Mouse (Mus musculus): Measurements from ENCODE around the gene E130208F15Rik.

Gene E130208F15Rik

GRCm38 (mm10) chr7:30308076-30309005 is 13.2 kb upstream of the E130208F15Rik start, which contains the start of gene Alkbh6:
Alkbh6 (plus strand) TSS chr7:30308717.
- DNase-seq, result peak; percentile 98

DNA sequence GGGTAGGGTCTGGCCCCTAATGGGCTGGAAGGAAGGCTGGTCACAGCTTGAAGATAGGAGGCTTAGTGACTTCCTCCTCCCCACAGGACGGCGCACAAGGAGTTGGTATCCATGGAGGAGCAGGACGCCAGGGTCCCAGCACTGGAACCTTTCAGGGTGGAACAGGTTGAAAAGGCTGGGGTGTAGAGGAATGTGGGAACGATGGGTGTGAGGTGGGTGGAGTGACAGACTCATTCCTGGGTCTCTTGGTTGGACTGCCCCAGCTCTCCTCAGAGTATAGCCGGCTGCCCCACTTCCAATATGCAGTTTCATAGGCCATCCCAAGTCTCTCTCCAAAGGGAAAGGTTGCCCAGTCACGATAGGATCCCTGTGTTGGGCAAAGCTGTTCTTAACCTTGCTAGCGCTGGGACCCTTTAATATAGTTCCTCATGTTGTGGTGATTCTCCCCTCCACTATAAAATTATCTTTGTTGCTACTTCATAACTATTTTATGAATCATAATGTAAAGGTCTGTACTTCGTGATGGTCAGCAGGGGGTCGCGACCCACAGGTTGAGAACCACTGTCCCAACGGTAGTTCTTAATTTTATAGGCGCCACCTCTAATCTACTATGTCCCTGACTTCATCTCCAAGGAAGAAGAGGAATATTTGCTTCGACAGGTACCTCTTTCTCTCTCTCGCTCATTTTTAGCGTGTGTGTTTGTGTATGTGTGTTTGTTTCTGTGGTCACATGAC is 12.0 kb upstream of the E130208F15Rik start:
- DNase-seq, result no peak

DNA sequence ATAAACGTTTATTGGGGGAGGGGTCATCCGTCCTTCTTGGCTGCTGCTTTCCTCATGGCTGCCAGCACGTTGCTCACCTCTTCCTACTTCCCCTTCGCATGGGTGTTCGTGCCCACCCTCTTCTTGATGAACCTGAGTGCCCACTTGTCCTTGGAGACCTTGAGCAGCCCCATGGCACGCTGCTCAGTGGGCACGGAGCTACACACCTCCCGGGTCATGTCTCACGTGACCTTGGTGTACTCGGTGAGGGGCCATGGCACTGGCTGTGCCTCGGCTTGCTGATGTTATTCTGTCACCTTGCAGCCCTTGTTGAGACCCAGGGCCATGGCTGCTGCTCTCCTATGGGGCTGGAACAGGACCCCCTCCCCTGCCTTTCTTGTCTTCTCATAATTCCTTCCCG is 11.4 kb upstream of the E130208F15Rik start:
- DNase-seq, result no peak

DNA sequence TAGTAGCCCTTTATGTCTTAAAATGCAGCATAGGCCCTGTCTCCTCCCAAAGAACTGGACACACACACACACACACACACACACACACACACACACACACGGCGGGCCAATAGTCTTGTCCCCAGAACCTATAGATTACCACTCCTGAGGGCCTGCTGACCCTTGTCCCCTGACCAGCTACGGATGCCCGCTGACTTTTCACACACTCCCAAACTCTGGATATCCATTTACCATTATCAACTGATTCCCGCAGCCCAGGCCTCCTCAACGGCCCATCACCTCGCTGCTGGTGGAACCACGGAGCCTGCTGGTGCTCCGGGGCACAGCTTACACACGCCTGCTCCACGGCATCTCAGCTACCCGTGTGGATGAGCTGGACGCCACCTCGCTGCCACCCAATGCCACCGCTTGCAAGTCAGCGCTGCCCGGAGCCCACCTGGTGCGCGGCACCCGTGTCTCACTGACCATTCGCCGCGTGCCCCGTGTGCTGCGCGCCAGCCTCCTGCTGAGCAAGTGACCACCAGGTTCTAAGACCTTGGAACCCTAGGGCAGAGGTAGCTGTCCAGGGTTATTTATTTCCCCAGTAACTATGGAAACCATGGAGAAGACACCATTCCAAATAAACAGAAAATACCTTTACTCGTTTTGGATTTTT is 7.7 kb upstream of the E130208F15Rik start:
- no peak for DNase-seq

DNA sequence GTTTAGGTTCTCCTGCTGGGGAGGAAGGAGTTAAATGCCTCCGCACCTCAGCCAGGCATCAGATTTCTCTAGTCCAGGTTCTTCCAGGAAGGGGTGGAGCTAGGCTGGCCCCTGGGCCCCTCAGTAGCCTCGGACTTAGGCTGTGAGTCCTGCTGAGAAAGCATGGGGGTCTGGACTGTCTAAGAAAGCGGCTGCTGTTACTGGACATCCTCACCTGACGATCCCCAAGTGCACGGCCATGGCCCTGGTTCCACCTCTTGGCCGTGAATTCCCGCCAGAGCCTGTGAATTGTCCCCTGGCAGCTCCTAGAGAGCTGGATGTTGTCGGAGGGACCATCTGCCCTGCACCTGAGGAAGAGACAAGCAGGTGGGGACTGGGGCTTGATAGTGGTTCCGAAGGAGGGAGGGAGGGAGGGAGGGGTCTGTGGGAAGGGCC is 6.8 kb upstream of the E130208F15Rik start, which contains the start of gene Syne4:
Gene Syne4 (plus strand): TSS at position 87 of the 435 bp plus-strand sequence.
- DNase-seq, result peak; percentile 71

GRCm38 (mm10) chr7:30315559-30316529 is 5.7 kb upstream of the E130208F15Rik start:
- DNase-seq, result no peak

DNA sequence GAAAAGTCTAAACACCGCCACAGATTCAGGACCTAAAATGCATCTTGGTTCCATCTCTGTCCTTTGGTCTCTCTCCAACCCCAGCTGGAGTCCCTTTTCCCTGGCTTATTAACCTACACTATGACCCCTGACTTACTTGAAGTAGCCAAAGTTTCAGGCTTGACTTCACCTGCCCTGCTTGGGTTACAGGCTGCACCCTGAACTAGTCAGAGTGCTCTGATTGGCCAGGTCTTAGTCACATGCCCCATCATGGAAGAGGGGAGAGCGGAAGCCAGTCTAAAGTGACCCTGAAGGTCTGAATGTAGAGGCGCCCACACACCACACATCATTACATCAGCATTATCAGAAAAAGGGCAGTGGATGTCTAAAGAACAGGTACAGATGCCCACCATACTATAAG is 3.4 kb upstream of the E130208F15Rik start:
- DNase-seq, result no peak

GRCm38 (mm10) chr7:30320946-30321345 is 594 bp upstream of the E130208F15Rik start:
- DNase-seq, result no peak

DNA sequence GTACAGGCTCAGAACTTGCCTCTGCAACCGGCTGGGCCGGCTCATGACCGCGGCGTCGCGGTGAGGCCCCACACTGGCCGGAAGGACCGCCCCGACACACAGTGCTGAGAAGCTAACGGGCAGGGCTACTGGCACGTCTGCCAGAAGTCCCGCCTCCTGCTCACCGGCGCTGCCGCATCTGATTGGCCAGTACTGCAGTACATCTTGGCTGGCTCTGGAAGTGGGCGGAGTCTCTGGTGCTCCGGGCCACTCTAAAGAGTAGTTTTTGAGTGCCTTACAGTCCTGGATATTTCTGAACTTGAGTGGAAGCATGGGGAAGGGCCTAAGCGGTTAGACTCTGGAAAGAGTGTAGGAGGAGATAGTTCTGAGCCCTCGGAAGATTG is 736 bp downstream of the E130208F15Rik start:
- peak; percentile 99 for DNase-seq

GRCm38 (mm10) chr7:30322865-30323264 is 1.3 kb downstream of the E130208F15Rik start:
- DNase-seq, result no peak

- no peak for DNase-seq
Measured at GRCm38 (mm10) chr7:30323795-30324194, 2.3 kb downstream of the E130208F15Rik start, which contains the start of gene Sdhaf1. Sdhaf1 (minus strand) TSS chr7:30323895.

GRCm38 (mm10) chr7:30324300-30324944 is 2.9 kb downstream of the E130208F15Rik start:
- DNase-seq, result peak; percentile 51

GRCm38 (mm10) chr7:30325364-30325763 is 3.8 kb downstream of the E130208F15Rik start:
- peak; percentile 68 for DNase-seq

DNA sequence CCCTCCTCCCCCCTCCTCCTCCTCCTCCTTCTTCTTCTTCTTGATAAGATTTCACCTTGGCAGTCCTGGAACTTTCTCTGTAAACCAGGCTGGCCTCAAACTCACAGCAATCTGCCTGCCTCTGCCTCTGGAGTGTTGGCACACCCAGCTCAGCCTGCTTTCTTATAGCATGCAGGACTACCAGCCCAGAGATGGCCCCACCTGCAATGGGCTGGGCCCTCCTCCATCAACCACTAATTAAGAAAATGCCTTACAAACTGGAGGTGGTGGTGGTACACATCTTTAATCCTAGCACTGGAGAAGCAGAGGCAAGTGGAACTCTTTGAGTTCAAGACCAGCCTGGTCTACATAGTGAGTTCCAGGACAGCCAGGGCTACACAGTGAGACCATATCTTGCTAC is 4.9 kb downstream of the E130208F15Rik start:
- peak; percentile 58 for DNase-seq

DNA sequence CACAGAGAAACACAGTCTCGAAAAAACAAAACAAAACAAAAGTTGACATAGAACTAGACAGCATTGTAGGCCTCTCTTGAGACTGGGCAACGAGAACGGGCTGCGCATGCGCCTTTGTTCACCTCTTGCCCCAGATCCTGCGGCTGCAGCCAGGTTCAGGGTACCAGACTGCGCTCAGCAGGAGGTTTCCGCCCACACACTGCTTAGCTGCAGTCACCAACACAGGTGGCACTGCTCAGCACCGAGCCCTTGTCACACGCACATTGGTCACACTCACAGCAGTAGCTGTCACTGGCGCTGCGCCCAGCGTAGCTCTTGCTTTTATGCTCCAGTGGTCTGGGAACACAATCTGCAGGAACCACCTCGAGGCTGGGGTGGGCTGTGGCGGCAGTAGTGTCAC is 5.6 kb downstream of the E130208F15Rik start:
- DNase-seq, result peak; percentile 98

- DNase-seq, result peak; percentile 61
Measured at GRCm38 (mm10) chr7:30328379-30328778, 6.8 kb downstream of the E130208F15Rik start.

DNA sequence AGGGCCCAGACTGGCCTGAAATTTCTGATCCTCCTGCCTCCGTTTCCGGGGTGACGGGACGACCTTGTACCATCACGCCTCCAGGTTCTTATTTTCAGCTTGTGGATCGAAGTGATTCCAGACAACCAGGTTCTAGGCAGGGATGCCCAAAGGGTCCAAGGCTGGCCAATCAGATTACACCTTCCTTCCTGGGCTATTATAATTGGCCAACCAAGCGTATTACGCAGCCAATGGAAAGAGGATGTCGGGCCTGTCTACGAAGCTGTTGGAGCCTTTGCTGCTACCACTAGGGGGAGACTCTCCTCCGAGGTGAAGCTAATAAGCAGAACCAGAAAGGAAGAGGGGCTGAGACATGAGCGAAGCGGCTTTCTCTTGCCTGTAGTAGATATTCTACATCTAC is 10.3 kb downstream of the E130208F15Rik start:
- peak; percentile 97 for DNase-seq

DNA sequence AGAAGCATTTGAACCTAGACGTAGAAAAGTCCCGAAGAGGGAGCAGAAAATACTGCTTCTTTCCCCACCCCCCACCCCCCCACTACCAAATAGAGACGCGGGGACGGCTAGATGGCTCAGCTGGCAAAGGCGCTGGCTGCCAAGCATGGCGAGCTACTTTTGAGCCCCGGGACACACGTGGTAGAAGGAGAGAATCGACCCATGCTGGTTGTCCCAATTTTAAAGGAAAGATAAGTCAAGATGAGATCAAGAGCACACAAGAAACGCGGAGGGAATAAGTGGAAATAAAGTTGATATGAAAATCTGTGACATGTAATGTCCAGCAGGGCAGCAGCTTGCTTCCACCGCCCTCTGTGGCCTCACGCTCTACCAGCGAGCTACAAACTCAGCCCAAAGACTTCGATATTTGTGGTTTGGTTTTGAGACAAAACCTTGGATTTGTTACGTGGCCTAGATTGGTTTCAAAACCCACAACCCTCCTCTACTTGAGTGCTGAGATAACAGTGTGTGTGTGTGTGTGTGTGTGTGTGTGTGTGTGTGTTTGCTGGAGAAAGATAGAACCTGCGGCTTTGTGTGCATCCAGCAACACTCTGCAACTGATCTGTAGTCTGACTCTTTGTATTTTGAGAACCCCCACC is 11.2 kb downstream of the E130208F15Rik start:
- DNase-seq, result peak; percentile 62

DNA sequence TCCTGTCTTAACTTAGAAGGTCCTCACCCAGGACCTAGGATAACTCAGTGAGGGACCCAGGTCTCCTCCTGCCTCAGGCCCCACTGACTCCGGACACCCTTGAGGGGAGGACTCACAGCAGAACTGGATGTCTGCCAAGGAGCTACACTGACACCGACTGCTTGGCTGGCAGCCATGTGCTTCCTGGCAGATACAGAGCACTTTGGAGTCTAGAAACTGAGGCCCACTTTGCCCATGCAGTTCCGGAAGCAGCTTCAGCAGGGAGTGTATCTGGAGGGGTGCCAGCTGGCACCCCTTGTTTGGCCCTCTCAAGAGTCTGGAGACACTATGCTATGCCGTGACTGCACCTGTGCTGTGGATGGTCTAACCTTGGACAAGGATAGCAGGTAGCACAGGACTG is 11.9 kb downstream of the E130208F15Rik start:
- peak; percentile 91 for DNase-seq

GRCm38 (mm10) chr7:30334563-30334962 is 13.0 kb downstream of the E130208F15Rik start:
- peak; percentile 76 for DNase-seq

GRCm38 (mm10) chr7:30335688-30336087 is 14.1 kb downstream of the E130208F15Rik start:
- no peak for DNase-seq

Measured in cerebellum, adult 9-11 months (tissue).